Mouse (Mus musculus) Patski (cell line): ENCODE measurements around the gene Otud7b. TPM values are rescaled to one million over a fixed set of nuclear protein-coding genes. Genes with fewer than 3 reads are reported as not detected.
"Not testable (repeated sequence)": the region's sequence is repeated elsewhere in the genome, so short reads cannot be mapped to it uniquely, and the experiment has no call there.

Experiments
- ATAC-seq: fragments of 100-300 bp; one replicate; pipeline ENCODE4 v1.8.0; 2021
- CTCF ChIA-PET: fragments of 350-600 bp; sonication (Branson Sonifier 250); formaldehyde crosslinking; loops from one replicate; lab custom pipeline; 2022; ENCODE audit warnings: inconsistent platforms; lab: Charles Lee
- POLR2A ChIA-PET: fragments of 350-600 bp; sonication (Branson Sonifier 250); formaldehyde crosslinking; loops from one replicate; lab custom pipeline; 2022; ENCODE audit warnings: antibody characterized with exemption, inconsistent platforms; lab: Charles Lee
- DNase-seq: peaks from one replicate; pipeline ENCODE4 v3.0.0-alpha.2; 2011; ENCODE audit warnings: low read depth, low spot score
- H3K27me3 ChIP-seq: fragments of 371-371 bp; one replicate; pipeline ENCODE4 v1.5.1; 2021
- CTCF ChIP-seq: fragments of 100-300 bp; IDR thresholded peaks from one replicate; pipeline ENCODE4 v1.5.1; 2021
- in situ Hi-C: fragments of 300-500 bp; cut with MboI; formaldehyde crosslinking; loops from 3 replicates; pipeline ENCODE4 v1.11.1; 2018; ENCODE audit warnings: low pct_unique_long_range_greater_than_20kb, mixed read lengths
- polyA plus RNA-seq: library from polyadenylated mRNA; unstranded; gene quantifications from one replicate; pipeline ENCODE4 v1.2.3, GENCODE M21; 2021

Gene Otud7b
- polyA plus RNA-seq, 1 experiment from 2014 or later: 45.3 TPM

- ChIA-PET POLR2A (interaction anchor here (0.6 to 3.7 kb wide), 12 partner anchors 10 to 227 kb away, joined by 3 to 20 read pairs (median 5); partner anchors contain the start of genes Bola1, Hist2h2ab, Hist2h2ac and Hist2h2be), CTCF (interaction anchor here (0.8 to 4.8 kb wide), 5 partner anchors 13 to 36 kb away, joined by 3 to 60 read pairs (median 3); partner anchors contain the start of genes Bola1, Hist2h2ab, Hist2h2ac and Hist2h2be)
- DNase-seq: peak; percentile 61
- peak; percentile 90 for ATAC-seq
- in situ Hi-C loops: no loop called here
- no peaks in the 10 kb centered on the region for H3K27me3 ChIP-seq
- no peak for TF ChIP-seq CTCF
These were observed 92.9 kb downstream of the Otud7b start for GRCm38 (mm10) chr3:96197129-96197749.

GRCm38 (mm10) chr3:96198181-96198580, 93.9 kb downstream of the Otud7b start:
- DNase-seq (no peak), ATAC-seq (no peak)
- POLR2A ChIA-PET: interaction anchor here (0.6 to 3.7 kb wide), 6 partner anchors 11 to 228 kb away, joined by 3 to 20 read pairs (median 11); partner anchors contain the start of genes Bola1, Hist2h2ab, Hist2h2ac and Hist2h2be
- H3K27me3 ChIP-seq: no peaks in the 10 kb centered on the region
- CTCF ChIA-PET: interaction anchor here (0.8 to 4.8 kb wide), 6 partner anchors 12 to 37 kb away, joined by 3 to 60 read pairs (median 7); partner anchors contain the start of genes Bola1, Hist2h2ab, Hist2h2ac and Hist2h2be
- in situ Hi-C loops: no loop called here
- no peak for TF ChIP-seq CTCF

GRCm38 (mm10) chr3:96198601-96199251, 94.4 kb downstream of the Otud7b start:
- ChIA-PET POLR2A (interaction anchor here (1.0 to 3.7 kb wide), 7 partner anchors 11 to 37 kb away, joined by 3 to 20 read pairs (median 4); partner anchors contain the start of genes Bola1, Hist2h2ab, Hist2h2ac and Hist2h2be), CTCF (interaction anchor here (1.6 to 4.8 kb wide), 3 partner anchors 12 to 20 kb away, joined by 5 to 60 read pairs (median 9); partner anchors contain the start of genes Bola1 and Hist2h2ab)
- DNase-seq, ATAC-seq, in situ Hi-C loops, H3K27me3 ChIP-seq: not testable (repeated sequence)

- in situ Hi-C loops: no loop called here
These were observed 95.4 kb downstream of the Otud7b start for GRCm38 (mm10) chr3:96199731-96200130.

GRCm38 (mm10) chr3:96207819-96208218, 103.5 kb downstream of the Otud7b start:
- no peak for DNase-seq
- in situ Hi-C loops: no loop called here
- peak; percentile 56 for TF ChIP-seq CTCF
- H3K27me3 ChIP-seq: no peaks in the 10 kb centered on the region
- no peak for ATAC-seq
- ChIA-PET POLR2A (interaction anchor here (3.7 kb wide), 1 partner anchor 12 kb away, joined by 28 read pairs; the partner anchor contains the start of genes Bola1, Hist2h2ab, Hist2h2ac and Hist2h2be), CTCF (interaction anchor here (0.7 to 8.2 kb wide), 6 partner anchors 9 to 71 kb away, joined by 3 to 60 read pairs (median 4); partner anchors contain the start of genes Bola1 and Hist2h2ab)

More at GRCm38 (mm10) chr3:96199731-96200130, 95.4 kb downstream of the Otud7b start:
- ChIA-PET CTCF (interaction anchor here (0.5 to 4.8 kb wide), 4 partner anchors 11 to 22 kb away, joined by 3 to 60 read pairs (median 7); partner anchors contain the start of genes Bola1 and Hist2h2ab), POLR2A (interaction anchor here (1.0 kb wide), 2 partner anchors 12 to 19 kb away, joined by 3 to 4 read pairs; partner anchors contain the start of genes Bola1 and Hist2h2ab)
- no peak for TF ChIP-seq CTCF
- no peak for DNase-seq
- no peak for ATAC-seq
- no peaks in the 10 kb centered on the region for H3K27me3 ChIP-seq

- peak; percentile 65 for TF ChIP-seq CTCF
- no peak for ATAC-seq
- no peak for DNase-seq
- ChIA-PET CTCF (interaction anchor here (1.1 to 8.2 kb wide), 8 partner anchors 10 to 143 kb away, joined by 4 to 60 read pairs (median 4); partner anchors contain the start of genes Bola1 and Hist2h2ab), POLR2A (interaction anchor here (0.6 to 3.7 kb wide), 6 partner anchors 10 to 53 kb away, joined by 3 to 28 read pairs (median 3); partner anchors contain the start of genes Bola1, Hist2h2ab, Hist2h2ac and Hist2h2be)
- no peaks in the 10 kb centered on the region for H3K27me3 ChIP-seq
- in situ Hi-C loops: no loop called here
These were observed 104.9 kb downstream of the Otud7b start for GRCm38 (mm10) chr3:96209242-96209641.

Other genes starting within 250 kb of the Otud7b start
- gene Prpf3, start 248.6 kb upstream of the Otud7b start, polyA plus RNA-seq: 48.9 TPM
- gene Mrps21, start 233.0 kb upstream of the Otud7b start, polyA plus RNA-seq: 354 TPM
- 6.8 TPM for gene Ciart, start 222.3 kb upstream of the Otud7b start, polyA plus RNA-seq
- gene BC028528, start 212.5 kb upstream of the Otud7b start, polyA plus RNA-seq: 0.67 TPM
- gene Aph1a, start 210.6 kb upstream of the Otud7b start, polyA plus RNA-seq: 297 TPM
- gene Car14, start 199.8 kb upstream of the Otud7b start, polyA plus RNA-seq: 1.2 TPM
- 224 TPM for gene Anp32e, start 175.3 kb upstream of the Otud7b start, polyA plus RNA-seq
- 118 TPM for gene Plekho1, start 108.5 kb upstream of the Otud7b start, polyA plus RNA-seq
- 36.2 TPM for gene Vps45, start 46.1 kb upstream of the Otud7b start, polyA plus RNA-seq
- gene Mtmr11, start 57.5 kb downstream of the Otud7b start, polyA plus RNA-seq: 104 TPM
- gene Sf3b4, start 67.8 kb downstream of the Otud7b start, polyA plus RNA-seq: 119 TPM
- gene Sv2a, start 76.6 kb downstream of the Otud7b start, polyA plus RNA-seq: 13.8 TPM
- gene Bola1, start 115.2 kb downstream of the Otud7b start, polyA plus RNA-seq: 55.3 TPM
- 1.0 TPM for gene Hist2h2ab, start 115.3 kb downstream of the Otud7b start, polyA plus RNA-seq
- gene Hist2h2ac, start 116.4 kb downstream of the Otud7b start, polyA plus RNA-seq: 3.4 TPM
- 5.6 TPM for gene Hist2h2be, start 116.6 kb downstream of the Otud7b start, polyA plus RNA-seq
- 3.7 TPM for gene Hist2h3c2, start 134.6 kb downstream of the Otud7b start, polyA plus RNA-seq
- gene Hist2h2aa2, start 135.7 kb downstream of the Otud7b start, polyA plus RNA-seq: 13.1 TPM
- gene Hist2h2aa1, start 141.0 kb downstream of the Otud7b start, polyA plus RNA-seq: 8.0 TPM
- gene Hist2h3c1, start 142.2 kb downstream of the Otud7b start, polyA plus RNA-seq: not detected
- gene Hist2h4, start 158.8 kb downstream of the Otud7b start, polyA plus RNA-seq: 0.72 TPM
- 0.83 TPM for gene Hist2h3b, start 164.1 kb downstream of the Otud7b start, polyA plus RNA-seq
- gene Hist2h2bb, start 165.2 kb downstream of the Otud7b start, polyA plus RNA-seq: 8.0 TPM
- 0.50 TPM for gene Fcgr1, start 189.4 kb downstream of the Otud7b start, polyA plus RNA-seq